Mouse (Mus musculus) layer of hippocampus, adult 9-10 months (tissue): ENCODE results near the gene Rundc3a.
"Not testable (repeated sequence)": the region's sequence is repeated elsewhere in the genome, so short reads cannot be mapped to it uniquely, and the experiment has no call there.

Source experiments
- DNase-seq: peaks from one replicate; pipeline ENCODE4 v3.0.0; 2022; ENCODE audit warnings: low spot score

Rundc3a gene

DNA sequence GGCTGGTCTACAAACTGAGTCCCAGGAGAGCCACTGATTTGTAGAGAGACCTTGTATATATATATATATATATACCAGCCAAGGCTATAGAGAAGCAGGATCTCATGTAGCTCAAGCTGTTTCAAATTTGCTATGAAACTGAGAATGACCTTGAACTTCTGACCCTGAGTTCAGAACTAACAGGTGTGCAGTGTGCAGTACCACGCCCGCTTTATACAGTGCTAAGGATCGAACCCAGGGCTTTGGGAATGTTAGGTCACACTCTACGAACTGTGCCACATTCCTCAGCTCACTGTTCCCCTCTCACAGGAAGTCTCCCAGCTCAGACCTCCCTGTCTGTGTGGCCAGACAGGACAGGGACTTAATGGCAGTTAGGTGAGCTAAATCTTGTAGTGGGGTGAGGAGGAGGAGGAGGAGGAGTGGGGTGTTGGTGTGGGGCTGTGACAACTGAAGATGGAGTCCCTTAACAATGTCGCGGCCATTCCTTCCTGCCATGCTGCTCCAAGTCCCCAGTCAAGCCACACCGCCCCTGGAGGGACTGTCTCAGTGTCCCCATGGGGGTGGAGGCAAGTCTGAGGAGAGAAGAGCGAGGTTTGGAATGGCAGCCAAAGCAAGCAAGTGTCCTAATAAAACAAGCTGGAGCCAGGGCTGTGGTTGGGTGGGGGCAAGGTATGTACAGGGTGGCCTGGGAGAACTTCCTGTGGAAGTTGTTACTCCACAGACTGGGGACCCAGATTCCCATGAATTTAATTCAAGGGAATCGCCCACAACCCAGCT, 25.5 kb upstream of the Rundc3a start:
- no peak for DNase-seq

DNA sequence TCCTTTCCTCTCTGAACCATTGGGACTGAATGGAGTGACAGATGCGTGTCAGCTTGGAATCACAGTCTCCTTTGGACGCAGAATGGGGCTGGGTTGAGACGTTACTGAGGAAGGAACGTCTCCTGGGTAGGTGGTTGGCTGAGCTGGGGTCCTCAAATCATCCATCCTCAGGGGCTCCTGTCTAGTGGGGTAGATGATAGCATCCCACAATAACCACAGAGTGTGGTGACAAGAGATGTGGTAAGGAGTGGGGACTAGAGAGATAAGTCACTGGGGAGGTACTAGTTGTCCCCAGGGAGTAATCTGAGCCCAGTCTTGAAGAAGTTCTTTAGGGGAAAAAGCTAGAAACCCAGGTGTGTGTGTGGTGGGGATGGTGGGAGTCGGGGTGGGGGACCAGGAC, 24.9 kb upstream of the Rundc3a start:
- DNase-seq: no peak

DNA sequence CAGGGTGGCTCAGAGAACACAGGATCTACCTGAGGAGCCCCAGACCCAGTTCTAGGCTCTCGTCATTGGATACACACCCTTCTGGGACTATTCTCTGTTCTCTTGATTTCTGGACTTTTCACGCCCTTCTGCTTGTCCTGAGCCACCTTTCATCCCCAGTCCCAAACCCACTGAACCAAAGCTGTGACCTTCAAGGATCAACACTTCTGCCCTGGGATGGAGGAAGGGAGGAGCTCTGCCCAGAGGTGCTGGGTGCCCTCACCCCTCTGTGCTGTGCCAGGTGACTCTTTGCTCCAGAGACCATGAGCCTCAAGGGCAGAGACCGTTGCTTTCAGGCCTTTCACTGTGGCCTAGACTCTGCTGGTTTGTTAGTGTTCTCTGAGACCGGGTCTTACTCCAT, 23.9 kb upstream of the Rundc3a start:
- no peak for DNase-seq

DNA sequence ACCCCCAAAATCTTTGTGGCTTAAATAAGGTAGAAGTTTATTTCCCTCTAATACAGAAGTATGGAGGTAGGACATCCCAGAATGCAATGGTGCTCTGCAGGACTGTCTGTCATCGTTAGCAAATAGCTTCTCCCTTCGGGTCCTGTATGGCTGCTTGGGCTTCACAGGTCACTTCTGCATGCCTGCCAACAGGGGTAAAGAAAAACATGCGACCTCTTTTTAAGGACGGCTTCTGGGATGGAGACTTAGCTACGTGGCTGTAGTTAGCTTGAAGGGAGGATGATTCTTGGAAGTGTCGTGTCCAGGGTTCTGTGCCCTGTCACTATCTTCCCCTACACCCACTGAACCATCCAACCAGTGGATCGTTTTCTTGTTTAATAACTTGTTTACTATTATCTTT, 22.9 kb upstream of the Rundc3a start:
- no peak for DNase-seq

DNA sequence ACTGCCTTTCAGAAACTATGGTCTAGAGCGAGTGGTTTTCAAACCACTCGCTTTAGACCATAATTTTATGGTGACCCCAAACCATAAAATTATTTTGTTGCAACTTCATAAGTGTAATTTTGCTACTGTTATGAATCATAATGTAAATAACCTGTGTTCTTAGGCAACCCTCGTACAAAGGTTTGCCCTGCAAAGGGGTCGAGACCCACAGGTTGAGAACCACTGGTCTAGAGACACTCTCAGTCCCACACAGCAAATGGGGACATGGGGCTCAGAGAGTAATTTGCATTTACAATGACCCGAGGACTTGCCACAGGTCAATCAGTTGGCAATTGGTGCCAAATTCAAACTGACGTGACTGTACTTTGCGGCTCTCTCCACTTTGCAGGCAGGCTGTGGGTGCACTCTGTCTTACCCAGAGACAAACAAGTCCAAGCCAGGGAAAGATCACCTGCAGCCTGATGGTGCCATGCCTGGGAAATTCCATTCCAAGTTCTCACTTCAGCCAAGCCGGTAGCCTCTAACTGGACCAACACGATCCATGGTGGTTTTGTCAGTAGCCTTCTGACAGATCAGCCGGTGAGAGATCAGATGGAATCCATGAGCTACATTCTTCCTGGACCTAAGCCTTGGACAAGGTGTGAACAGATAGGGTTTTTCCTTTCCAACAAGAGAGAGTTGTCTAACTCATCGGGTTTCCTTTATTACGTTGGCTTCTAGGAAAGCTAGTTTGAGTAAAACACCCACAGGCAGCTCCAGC, 21.1 kb upstream of the Rundc3a start:
- DNase-seq: no peak

DNA sequence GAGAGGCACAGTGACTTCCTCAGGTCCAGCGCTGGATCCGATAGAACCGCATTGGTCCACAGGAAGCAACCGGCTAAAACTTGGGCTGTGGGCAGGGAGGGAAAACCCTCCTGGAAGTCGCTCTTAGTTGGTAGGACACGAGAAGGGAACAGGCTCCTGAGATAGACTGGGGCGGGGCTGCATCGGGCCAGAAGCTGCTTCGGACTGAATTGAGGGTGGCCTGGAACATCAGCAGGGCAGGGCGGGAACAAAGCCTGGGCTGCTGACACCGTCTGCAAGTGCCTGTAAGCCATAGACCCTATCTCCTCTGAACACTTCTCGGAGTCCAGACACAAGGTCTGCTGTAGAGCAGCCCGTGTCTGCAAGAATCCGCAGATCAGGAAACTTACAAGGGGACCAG, 20.3 kb upstream of the Rundc3a start:
- no peak for DNase-seq

DNA sequence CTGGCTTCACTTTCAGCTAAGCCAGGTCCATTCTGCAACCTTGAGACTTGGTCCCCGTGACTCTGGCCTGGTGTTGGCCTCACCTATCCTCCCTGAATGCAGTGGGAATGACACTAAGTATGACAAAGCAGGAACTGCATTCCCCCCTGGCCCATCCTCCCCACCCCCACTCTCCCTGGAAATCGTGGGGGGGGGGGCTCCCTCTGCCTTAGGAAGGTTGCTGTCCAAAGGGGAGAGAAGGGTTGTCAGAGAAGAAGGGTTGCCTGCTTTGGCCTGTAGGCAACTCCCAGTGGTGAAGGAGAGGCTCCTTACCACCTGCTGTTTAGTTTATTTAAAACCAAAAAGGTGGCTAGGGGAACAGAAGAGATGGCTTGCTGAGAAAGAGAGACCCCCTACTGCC, 19.6 kb upstream of the Rundc3a start:
- no peak for DNase-seq

DNA sequence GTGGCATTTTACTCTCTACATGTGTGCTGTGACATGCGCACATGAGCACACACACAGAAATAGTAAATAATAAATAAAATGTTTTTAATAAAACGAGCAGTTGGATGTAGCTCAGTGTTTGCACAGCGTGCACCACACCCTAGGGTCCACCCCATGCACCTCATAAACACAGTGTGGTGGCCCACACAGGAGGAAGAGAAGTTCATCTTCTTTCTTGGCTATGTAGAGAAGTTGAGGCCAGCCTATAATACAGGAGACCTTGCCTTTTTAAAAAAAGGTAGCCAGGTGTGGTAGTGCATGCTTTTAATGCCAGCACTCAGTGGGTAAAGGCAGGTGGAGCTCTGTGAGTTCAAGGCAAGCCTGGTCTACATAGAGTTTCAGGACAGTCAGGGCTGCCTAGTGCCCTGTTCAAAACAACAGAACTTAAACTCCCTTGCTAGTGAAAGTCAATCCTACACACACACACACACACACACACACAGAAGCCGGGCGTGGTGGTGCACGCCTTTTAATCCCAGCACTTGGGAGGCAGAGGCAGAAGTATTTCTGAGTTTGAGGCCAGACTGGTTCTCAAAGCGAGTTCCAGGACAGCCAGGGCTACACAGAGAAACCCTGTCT, 19.0 kb upstream of the Rundc3a start:
- no peak for DNase-seq

DNA sequence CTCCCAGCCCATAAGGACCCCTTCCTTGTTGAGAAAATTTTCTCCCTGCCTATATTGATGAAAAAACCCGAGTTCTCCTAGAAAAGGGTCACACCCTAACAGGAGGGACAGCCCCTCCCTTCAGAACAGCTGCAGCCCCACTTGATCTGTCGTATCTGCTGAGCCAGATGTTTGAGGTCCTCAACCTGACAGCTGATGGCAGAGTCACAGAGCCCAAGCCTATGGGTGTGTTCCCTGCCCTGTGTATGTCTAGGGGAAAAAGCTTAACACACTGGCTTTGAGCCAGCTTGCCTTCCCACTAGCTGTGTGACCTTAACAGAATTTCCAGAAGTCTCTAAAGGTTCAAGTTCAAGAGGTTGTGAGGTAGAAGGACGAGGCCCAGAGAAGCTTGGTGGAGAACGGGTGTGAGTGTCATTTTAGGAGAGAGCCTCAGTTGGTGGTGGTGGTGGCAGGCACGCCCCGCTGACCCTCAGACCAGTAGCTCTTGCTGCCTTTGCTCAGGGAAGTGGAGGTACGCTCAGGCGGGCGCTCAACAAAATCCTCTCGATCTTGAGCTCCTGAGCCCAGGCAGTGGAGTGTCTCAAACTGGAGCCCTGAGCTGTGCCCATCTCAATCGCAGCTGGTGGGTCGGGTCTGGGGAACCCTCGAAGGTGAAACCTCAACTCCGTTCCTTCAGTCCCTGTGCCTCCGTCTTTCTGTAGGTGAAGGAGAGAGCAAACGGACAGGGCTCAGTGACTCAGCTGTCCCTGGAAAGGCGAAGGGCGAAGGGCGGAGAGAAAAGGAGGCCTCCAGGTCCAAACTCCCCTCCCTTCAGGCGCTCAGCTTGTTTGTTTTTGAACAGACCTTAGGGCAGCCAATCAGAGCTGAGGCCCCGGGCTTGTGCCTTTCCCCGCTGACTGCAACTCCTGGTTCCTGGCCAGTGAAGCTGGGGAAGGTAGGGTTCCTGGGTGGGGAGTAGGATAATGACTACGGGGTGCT, 17.7 kb upstream of the Rundc3a start:
- DNase-seq: no peak

DNA sequence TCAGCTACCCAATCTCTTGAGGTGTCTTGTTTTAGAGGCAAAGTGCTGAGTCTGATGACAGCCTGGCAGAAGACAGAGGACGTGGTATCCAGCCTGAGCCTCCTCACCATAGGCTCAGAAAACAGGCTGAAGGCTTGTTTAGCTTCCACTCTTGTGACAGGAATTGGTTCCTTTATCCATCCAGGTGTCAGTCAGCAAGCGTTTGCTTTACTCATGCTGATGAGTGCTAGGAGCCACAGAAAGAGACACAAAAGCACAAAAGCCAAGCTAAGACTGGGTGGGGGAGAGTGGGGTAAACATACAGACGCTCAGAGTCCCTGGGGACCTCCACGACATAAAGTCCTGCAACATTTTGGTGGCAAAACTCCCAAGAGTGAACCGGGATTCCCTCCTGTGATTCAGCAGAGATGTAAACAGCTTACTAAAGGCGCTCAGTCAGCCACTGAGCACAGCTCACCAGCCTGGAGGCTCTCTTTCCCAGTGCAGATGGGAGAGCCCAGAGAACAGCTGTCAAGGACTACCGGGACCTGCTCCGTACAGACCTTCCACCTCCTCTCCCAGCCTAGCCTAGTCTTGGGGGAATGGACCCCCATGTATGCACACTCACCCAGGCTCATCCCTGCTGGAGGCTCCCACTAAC, 16.9 kb upstream of the Rundc3a start:
- no peak for DNase-seq

DNA sequence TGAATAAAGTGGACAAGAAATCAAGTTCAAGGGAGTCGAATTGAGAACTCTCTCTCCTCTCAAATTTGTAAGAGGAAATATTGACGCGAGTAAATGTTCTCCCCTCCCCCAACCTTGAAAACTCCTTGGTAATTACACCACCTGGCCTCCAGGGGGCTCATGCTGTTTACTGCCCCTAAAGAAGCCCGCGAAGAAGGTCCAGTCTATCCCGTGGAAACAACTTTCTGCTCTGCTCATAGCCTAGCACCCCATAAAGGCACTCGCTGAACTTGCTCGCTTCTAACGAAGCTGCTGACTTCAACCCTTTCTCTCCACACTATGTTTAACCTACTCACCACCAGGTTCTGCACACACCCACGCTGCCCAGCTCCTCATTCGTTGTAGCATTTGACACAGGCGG, 16.0 kb upstream of the Rundc3a start:
- no peak for DNase-seq

DNA sequence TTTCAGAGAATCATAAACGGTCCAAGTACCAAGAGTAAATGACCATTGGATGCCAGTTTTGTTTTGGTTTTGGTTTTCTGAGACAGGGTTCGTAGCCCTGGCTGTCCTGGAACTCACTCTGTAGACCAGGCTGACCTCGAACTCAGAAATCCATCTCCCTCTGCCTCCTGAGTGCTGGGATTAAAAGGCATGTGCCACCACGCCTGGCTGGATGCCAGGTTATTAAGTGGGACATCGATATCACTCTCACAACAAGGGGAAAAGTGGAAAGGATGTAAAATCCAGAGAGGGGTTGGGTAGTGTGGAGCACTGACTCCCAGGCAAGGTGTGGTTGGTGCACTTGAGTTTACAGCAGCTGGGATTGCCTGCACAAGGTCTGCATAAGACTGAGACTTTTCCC, 13.1 kb upstream of the Rundc3a start:
- no peak for DNase-seq

DNA sequence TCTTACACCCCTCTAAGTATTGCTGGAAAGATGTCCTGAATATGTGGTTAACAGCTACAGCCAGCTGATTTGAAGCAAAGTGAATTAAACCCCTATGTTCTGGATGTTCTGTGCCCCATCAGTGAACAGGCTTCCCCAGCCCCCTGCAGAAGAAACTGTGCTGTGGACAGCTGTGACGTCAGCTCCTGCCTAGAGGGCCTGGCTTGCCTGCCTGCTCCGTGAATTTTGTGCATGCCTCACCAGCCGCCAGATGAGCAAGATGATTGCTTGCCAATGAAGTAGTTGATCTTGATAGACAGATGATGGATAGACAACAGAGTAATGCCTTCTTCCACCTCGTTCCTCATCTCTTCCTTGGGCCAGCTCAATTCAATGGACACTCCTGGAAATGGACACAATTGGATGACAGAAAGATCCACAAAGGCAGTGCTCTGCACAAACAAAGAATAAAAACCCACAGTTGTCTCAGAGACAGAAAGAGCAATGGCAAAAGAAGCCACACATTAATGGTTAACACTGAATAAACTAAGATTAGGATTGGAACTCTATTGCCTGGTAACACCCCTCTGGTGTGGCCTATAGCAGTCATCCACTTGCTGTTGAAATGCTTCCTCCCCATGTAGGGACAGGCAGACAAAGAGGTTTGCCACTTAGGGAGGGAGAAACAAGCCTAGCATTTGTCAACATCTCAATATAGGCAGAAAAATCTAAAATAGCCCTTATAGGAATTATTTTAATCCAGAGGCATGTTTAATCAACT, 11.7 kb upstream of the Rundc3a start:
- DNase-seq: no peak

DNA sequence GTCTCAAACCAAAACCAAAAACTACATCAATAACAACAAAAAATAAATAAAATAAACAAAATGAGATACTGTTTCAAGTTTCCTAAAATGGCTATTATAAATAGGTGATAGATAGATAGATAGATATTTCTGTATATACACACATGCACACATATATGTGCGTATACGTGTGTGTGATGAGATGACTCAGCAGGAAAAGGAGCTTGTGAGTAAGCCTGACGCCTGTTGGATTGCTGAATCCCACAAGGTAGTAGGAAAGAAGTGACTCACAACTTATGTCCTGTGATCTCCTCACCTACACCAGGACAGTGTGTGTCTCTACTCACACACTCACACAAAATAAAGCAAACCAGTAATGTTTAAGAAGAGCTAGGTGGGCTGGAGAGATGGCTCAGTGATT, 10.4 kb upstream of the Rundc3a start:
- no peak for DNase-seq

DNA sequence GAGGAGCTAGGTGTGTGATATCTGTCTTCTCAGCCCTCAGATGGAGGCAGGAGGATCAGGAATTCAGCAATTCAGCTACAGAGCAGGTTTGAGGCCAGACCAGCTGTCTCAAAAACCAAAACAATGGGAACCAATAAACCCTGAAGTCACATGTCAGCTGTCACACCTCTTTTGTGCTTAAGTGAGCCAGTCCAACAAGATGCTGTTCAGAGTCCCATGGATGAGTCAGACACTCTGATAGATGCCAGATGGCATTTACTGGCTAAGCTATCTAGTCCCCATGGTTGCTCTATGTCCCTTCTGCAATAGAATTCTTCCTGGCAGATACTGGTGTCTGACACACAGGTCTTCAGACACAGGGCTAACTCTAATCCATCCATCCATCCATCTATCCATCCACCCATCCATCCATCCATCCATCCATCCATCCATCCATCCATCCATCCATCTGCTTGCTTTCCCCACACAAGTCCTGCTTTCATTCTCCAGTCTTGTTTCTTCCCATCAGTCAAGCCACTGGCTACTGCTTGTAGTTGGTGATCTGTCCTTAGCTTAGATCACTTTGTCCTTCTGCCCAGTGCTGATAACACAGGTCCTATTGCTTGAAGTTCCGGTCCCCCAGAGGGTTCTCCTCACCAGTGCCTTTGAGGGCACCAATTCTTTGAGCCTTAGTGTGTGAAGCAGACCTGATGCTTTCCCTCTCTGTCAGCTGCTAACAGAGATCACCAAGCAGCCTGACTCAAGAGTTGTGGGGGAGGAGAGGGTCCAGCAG, 9.7 kb upstream of the Rundc3a start:
- no peak for DNase-seq

DNA sequence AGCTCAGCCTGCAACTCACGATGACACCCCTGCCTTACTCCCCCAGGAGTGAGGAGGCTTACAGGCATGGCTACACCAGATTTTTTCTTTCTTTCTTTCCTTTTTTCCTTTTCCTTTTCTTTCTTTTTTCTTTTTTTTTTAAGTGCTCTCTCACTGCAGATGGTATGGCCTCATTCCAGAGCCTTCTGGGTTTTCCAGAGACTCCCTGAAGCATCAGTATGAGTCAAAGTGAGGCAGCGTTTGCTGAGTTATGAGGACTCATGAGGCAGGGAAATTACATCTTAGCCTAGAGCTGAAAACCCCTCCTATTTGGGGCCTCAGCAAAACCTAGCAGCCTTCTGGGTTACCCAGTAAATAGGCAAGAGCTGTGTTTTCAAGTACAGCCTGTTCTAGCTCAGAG, 8.8 kb upstream of the Rundc3a start:
- DNase-seq: no peak

DNA sequence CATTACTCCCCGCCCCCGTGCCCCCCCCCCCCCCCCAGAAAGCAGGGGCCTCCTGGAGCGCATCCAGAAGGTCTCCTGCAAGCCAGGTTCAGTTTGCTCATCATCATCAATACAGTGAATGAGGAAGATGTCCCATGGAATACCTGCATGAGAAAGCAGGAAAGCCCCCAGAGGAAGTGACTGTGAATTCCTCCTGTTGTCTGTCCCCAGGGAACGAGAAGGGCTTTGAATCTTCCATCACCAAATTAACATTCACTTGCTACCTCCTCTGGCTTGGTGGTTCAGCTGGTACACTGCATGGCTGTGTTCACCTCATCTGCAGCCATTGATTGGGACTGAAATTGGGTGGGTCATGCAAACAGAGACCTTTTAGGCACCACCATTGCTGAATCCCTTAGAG, 8.1 kb upstream of the Rundc3a start:
- no peak for DNase-seq

DNA sequence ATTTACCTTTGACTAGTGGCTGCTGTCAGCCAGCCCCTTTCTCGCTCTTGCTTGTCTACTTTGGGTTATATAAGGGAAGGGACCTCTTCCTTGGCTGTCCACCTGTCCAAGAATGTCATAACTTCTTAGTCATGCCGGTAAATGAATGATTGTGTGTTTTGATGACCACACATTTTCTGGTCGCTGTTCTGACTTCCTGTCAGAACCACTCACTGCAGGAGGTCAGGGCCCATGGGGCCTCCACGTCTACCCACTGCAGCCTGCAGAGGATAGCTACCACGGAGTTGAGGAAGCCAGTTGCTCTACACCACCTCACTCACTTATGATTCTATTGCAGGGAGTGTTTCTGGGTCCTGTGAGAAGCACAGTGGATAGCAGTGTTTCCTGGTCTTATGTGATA, 7.1 kb upstream of the Rundc3a start:
- DNase-seq: no peak

DNA sequence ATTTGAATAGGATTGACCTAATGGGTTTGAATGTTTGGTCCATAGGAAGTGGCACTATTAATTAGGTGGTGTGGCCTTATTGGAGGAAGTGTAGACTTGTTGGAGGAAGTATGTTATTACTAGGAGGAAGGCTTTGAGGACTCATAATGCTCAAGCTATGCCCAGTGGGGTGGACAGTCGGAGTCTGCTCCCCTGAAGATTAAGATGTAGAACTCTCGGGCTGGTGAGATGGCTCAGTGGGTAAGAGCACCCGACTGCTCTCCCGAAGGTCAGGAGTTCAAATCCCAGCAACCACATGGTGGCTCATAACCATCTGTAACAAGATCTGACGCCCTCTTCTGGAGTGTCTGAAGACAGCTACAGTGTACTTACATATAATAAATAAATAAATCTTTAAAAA, 3.8 kb upstream of the Rundc3a start:
- not testable (repeated sequence) for DNase-seq
